Mouse (Mus musculus) heart, embryonic 11.5 days (tissue): ENCODE results near the gene Gm5458. TPM values are rescaled to one million over a fixed set of nuclear protein-coding genes. Genes with fewer than 3 reads are reported as not detected.
A peak's percentile ranks its signal among the peaks of the same experiment; 100 is the strongest.
"Not testable (repeated sequence)": the region's sequence is repeated elsewhere in the genome, so short reads cannot be mapped to it uniquely, and the experiment has no call there.

Experiments
- ATAC-seq: fragments of 200-750 bp; cut with Nextera tagmentation; replicated peaks from 2 replicates; pipeline ENCODE4 v1.8.0; 2017; ENCODE audit warnings: moderate library complexity; ENCODE audit not compliant: insufficient number of reproducible peaks, low FRiP score, low TSS enrichment
- H3K27ac ChIP-seq: fragments of 300-500 bp; sonication (generic); 2 replicates; pipeline ENCODE4 v1.5.1; 2014; ENCODE audit warnings: mild to moderate bottlenecking, low read depth, low read length
- H3K27me3 ChIP-seq: fragments of 300-500 bp; sonication (generic); 2 replicates; pipeline ENCODE4 v1.6.1; 2014; ENCODE audit warnings: mild to moderate bottlenecking, low read length, mixed read lengths; ENCODE audit not compliant: control insufficient read depth, insufficient read depth
- H3K36me3 ChIP-seq: fragments of 300-500 bp; sonication (generic); 2 replicates; pipeline ENCODE4 v1.6.1; 2014; ENCODE audit warnings: mild to moderate bottlenecking, low read length, moderate library complexity, mixed read lengths; ENCODE audit not compliant: control insufficient read depth, insufficient read depth
- H3K4me1 ChIP-seq: fragments of 300-500 bp; sonication (generic); 2 replicates; pipeline ENCODE4 v1.6.1; 2014; ENCODE audit warnings: low read length; ENCODE audit not compliant: control insufficient read depth, insufficient read depth
- H3K4me2 ChIP-seq: fragments of 300-500 bp; sonication (generic); 2 replicates; pipeline ENCODE4 v1.6.1; 2014; ENCODE audit warnings: mild to moderate bottlenecking, moderate library complexity
- H3K4me3 ChIP-seq: fragments of 300-500 bp; sonication (generic); 2 replicates; pipeline ENCODE4 v1.5.1; 2014; ENCODE audit warnings: low read depth, low read length
- H3K9ac ChIP-seq: fragments of 300-500 bp; sonication (generic); 2 replicates; pipeline ENCODE4 v1.6.1; 2014; ENCODE audit warnings: mild to moderate bottlenecking, low read depth, low read length, moderate library complexity
- H3K9me3 ChIP-seq: fragments of 300-500 bp; sonication (generic); replicated peaks from 2 replicates; pipeline ENCODE4 v1.6.1; 2016; ENCODE audit warnings: low read length; ENCODE audit not compliant: control insufficient read depth
- WGBS: fragments of 180-500 bp; shearing (Covaris S2); extraction: QIAGEN DNeasy Blood & Tissue Kit; methylation state at CpG from one replicate; pipeline ENCODE4 v1.1.7; 2014; ENCODE audit not compliant: insufficient replicate concordance; 5-methylcytosine and 5-hydroxymethylcytosine counted together
- polyA plus RNA-seq: library from polyadenylated mRNA; unstranded; fragments of >200 nt; fragmentation: Nextera tagmentation; extraction: Ambion mirVana; gene quantifications from 2 replicates; pipeline ENCODE4 v1.2.1, GENCODE M21; 2014

The Gm5458 gene
- not detected in 2 replicates for polyA plus RNA-seq

DNA sequence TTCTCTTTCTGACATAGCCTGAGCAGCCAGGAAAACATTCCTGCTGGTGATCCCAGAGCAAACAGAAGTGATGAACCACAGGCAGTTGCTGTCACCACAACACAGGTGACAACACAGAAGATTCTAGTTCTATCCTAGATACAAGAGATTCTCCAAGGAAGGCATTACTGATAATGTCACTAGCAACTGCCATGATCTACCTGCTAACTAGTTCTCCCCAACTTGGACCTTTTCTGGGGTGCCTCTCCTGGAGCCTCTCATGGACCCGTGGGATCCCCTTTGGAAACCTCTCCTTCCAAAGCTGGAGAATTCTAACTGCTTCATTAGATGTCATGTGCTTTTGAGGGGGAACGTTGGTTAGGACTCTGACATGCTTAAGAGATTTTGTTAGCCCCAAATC, at the start of gene Gm5458:
Gene Gm5458 (minus strand): TSS at position 101 of the 400 bp plus-strand sequence.
- WGBS = 59% methylated on average over 1 of the region's 2 CpGs
- H3K9me3 ChIP-seq, H3K36me3 ChIP-seq, H3K4me3 ChIP-seq, H3K4me1 ChIP-seq, H3K4me2 ChIP-seq, ATAC-seq, H3K27me3 ChIP-seq, H3K27ac ChIP-seq, H3K9ac ChIP-seq: not testable (repeated sequence)

DNA sequence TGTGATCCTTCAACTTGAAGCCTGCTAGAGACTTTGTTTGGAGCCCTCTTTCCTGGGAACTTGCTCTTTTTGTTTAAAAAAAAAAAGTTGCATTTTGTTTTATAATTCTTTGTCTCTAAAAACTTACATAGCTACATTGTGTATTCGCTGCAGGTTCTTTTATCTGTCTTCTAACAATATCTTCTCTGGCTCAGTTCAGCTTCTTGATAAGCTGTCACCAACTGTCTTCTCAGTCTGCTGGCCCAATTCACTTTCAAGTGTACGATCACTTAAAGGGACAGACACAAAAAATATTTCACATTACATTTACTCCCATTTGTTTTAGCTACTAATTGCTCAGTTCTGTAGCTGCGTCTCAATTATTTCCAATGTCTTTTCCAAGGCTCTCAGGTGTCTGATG, 43.9 kb upstream of the Gm5458 start:
- no peak overlapping the region for H3K27ac ChIP-seq
- H3K27me3 ChIP-seq = no peaks in the 10 kb centered on the region
- 47% methylated on average over 3 of the region's 3 CpGs for WGBS
- no peak for ATAC-seq
- H3K4me1 ChIP-seq = no peaks in the 10 kb centered on the region
- no peak overlapping the region for H3K9ac ChIP-seq
- H3K4me3 ChIP-seq = no peak overlapping the region
- no peaks in the 10 kb centered on the region for H3K9me3 ChIP-seq
- no peak overlapping the region for H3K4me2 ChIP-seq
- no peaks in the 10 kb centered on the region for H3K36me3 ChIP-seq

DNA sequence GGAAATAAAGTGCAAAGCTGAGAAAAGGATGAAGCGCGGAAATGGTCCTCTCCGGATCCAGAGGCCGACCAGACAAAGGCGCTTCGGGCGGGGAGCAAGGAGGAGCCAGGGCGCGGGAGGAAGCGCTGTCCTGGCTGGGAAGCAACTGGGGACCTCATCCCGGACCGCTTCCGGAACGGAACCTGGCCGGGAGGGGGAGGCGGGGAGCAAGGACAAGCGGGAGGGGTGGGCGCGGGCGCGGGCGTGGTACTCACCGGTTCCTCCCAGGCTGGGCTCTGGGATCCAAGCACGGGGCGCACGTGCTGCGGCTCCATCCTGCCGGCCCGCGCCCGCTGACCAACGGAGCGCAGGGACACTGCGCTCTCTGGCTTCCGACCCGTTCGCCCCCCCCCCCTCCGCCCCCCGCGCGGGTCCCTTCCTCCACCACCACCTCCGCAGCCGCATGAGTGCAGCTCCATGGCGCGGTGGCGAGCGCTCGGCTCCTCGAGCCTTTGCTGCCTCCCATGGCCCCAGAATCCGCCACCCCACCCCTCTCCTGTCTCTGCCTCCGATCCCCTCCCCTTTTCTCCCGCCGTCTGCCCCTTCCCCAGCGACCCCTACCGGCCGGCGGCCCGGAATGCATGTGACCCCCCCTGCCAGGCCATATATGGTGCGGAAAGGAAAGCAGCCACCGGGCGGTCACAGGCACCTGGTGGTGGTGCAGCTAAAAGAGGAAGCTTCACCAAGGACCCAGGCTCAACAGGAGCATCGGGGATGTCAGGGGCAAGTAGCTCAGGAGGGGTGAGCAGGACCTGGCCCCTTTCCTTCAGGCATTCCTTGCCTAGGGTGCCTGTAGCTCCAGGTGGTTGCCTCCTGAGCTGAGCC, 17.3 kb downstream of the Gm5458 start, which contains the start of gene Gm2237:
Gene Gm2237 (minus strand): TSS at position 332 of the 864 bp plus-strand sequence.
- H3K27me3 ChIP-seq, ATAC-seq, H3K36me3 ChIP-seq, H3K4me1 ChIP-seq, H3K9me3 ChIP-seq, H3K27ac ChIP-seq: not testable (repeated sequence)
- H3K9ac ChIP-seq = peak within 1 kb of the TSS; percentile 61; the same call in 1 of the 2 replicates
- peak within 1 kb of the TSS; percentile 44 for H3K4me2 ChIP-seq
- peak within 1 kb of the TSS; percentile 44 for H3K4me3 ChIP-seq
- WGBS = 0% methylated on average over 25 of the region's 62 CpGs

DNA sequence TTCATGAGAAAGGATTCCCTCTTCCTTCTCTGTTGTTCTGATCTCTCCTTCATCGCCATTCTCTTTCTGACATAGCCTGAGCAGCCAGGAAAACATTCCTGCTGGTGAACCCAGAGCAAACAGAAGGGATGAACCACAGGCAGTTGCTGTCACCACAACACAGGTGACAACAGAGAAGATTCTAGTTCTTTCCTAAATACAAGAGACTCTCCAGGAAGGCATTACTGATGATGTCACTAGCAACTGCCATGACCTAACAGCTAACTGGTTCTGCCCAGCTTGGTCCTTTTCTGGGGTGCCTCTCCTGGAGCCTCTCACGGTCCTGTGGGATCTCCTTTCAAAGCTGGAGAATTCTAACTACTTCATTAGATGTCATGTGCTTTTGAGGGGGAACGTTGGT, 52.5 kb downstream of the Gm5458 start, which contains the start of gene Gm2244:
Gene Gm2244 (minus strand): TSS at position 101 of the 400 bp plus-strand sequence.
- not testable (repeated sequence) for H3K9ac ChIP-seq, H3K9me3 ChIP-seq, H3K4me1 ChIP-seq, H3K4me3 ChIP-seq, ATAC-seq, H3K36me3 ChIP-seq, H3K27me3 ChIP-seq, H3K4me2 ChIP-seq, H3K27ac ChIP-seq
- 54% methylated on average over 1 of the region's 3 CpGs for WGBS

Other genes with a start within 250 kb of the Gm5458 start
- gene Gm21738, start 183.7 kb downstream of the Gm5458 start, polyA plus RNA-seq = not detected in 2 replicates
- 0.16 and 0.55 TPM in 2 replicates for gene Gm2244, start 52.6 kb downstream of the Gm5458 start, polyA plus RNA-seq
- 3.8 and 4.6 TPM in 2 replicates for gene Gm2237, start 17.4 kb downstream of the Gm5458 start, polyA plus RNA-seq
- gene Nid2, start 148.7 kb upstream of the Gm5458 start, polyA plus RNA-seq = 146 and 178 TPM in 2 replicates
- 188 and 199 TPM in 2 replicates for gene Rtraf, start 221.2 kb upstream of the Gm5458 start, polyA plus RNA-seq